Mouse (Mus musculus): Measurements from ENCODE around the gene Rapgef5.

DNA sequence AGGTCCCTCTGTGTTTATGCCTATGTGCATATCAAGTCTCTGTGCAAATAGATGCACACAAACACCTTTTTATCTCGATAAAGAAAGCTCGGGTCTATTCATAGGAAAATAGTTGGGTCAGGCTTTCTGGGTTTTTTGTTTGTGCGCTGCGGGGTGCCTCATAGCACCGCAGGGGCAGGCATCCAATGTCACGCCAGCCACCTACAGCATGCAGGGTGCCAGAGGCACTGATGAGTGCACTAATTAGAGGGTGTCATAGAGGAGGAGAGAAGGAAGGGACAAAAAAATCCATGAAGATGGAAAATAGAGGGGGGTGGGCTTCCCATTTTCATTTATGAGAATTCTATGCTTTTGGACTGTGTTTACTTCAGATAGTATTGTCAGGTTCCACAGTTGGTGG is 270.3 kb downstream of the Rapgef5 start:
- TF ChIP-seq CTCF (IDR thresholded peaks at IDR 0.05; ENCODE audit: low read depth) (no peak), EP300 (optimal IDR thresholded peaks at IDR 0.05) (no peak)

Data from stomach, postnatal 0 days (tissue).